Mouse (Mus musculus): ENCODE results near the gene Lct. TPM values are rescaled to one million over a fixed set of nuclear protein-coding genes. Genes with fewer than 3 reads are reported as not detected.
"Not testable (repeated sequence)": the region's sequence is repeated elsewhere in the genome, so short reads cannot be mapped to it uniquely, and the experiment has no call there.

The Lct gene
- polyA plus RNA-seq, 1 experiment from 2014 or later: 0.19 TPM

- ATAC-seq (ENCODE audit: insufficient number of reproducible peaks, low FRiP score, low TSS enrichment, low read depth): no peak
- DNase-seq (ENCODE audit: low spot score): no peak
- no peak overlapping the region for H3K4me2 ChIP-seq (ENCODE audit: low read depth, severe bottlenecking)
- WGBS: 87% methylated on average over 5 of the region's 5 CpGs
- H3K27me3 ChIP-seq (ENCODE audit: control insufficient read depth, insufficient read depth, low read length): no peaks in the 10 kb centered on the region
- H3K4me3 ChIP-seq (ENCODE audit: low read depth, low read length): no peak overlapping the region
- H3K9ac ChIP-seq (ENCODE audit: low read length): no peak overlapping the region
- no peaks in the 10 kb centered on the region for H3K4me1 ChIP-seq (ENCODE audit: control insufficient read depth, insufficient read depth, low read length)
- H3K27ac ChIP-seq (replicated peaks; ENCODE audit: low read depth, low read length): no peak overlapping the region
- H3K36me3 ChIP-seq (ENCODE audit: control insufficient read depth, insufficient read depth, low read length): no peaks in the 10 kb centered on the region
- no peaks in the 10 kb centered on the region for H3K9me3 ChIP-seq (ENCODE audit: control insufficient read depth, low read length)
Measured at GRCm38 (mm10) chr1:128290295-128290694, 37.8 kb downstream of the Lct start.

- ATAC-seq (ENCODE audit: insufficient number of reproducible peaks, low FRiP score, low TSS enrichment, low read depth) (no peak), DNase-seq (ENCODE audit: low spot score) (no peak)
- Histone ChIP-seq H3K27ac (replicated peaks; ENCODE audit: low read depth, low read length) (no peak overlapping the region), H3K36me3 (ENCODE audit: control insufficient read depth, insufficient read depth, low read length) (peaks cover 3% of the 10 kb centered on the region; the same call in 1 of the 2 replicates), H3K27me3 (ENCODE audit: control insufficient read depth, insufficient read depth, low read length) (no peaks in the 10 kb centered on the region), H3K4me2 (ENCODE audit: low read depth, severe bottlenecking) (no peak overlapping the region), H3K9me3 (ENCODE audit: control insufficient read depth, low read length) (no peaks in the 10 kb centered on the region), H3K9ac (ENCODE audit: low read length) (no peak overlapping the region), H3K4me1 (ENCODE audit: control insufficient read depth, insufficient read depth, low read length) (no peaks in the 10 kb centered on the region), H3K4me3 (ENCODE audit: low read depth, low read length) (no peak overlapping the region)
- WGBS: 89% methylated on average over 9 of the region's 9 CpGs
Measured at GRCm38 (mm10) chr1:128285136-128285535, 43.0 kb downstream of the Lct start.

GRCm38 (mm10) chr1:128284157-128284690, 43.9 kb downstream of the Lct start:
- H3K9ac ChIP-seq (ENCODE audit: low read length): no peak overlapping the region
- H3K4me3 ChIP-seq (ENCODE audit: low read depth, low read length): no peak overlapping the region
- DNase-seq (ENCODE audit: low spot score): no peak
- no peak overlapping the region for H3K4me2 ChIP-seq (ENCODE audit: low read depth, severe bottlenecking)
- H3K27me3 ChIP-seq (ENCODE audit: control insufficient read depth, insufficient read depth, low read length): no peaks in the 10 kb centered on the region
- no peak overlapping the region for H3K27ac ChIP-seq (replicated peaks; ENCODE audit: low read depth, low read length)
- no peaks in the 10 kb centered on the region for H3K4me1 ChIP-seq (ENCODE audit: control insufficient read depth, insufficient read depth, low read length)
- H3K9me3 ChIP-seq (ENCODE audit: control insufficient read depth, low read length): no peaks in the 10 kb centered on the region
- WGBS: 79% methylated on average over 8 of the region's 8 CpGs
- peaks cover 6% of the 10 kb centered on the region; the same call in 1 of the 2 replicates for H3K36me3 ChIP-seq (ENCODE audit: control insufficient read depth, insufficient read depth, low read length)
- ATAC-seq (ENCODE audit: insufficient number of reproducible peaks, low FRiP score, low TSS enrichment, low read depth): no peak

- H3K9ac ChIP-seq (ENCODE audit: low read length): no peak overlapping the region
- H3K27ac ChIP-seq (replicated peaks; ENCODE audit: low read depth, low read length): no peak overlapping the region
- WGBS: 94% methylated on average over 3 of the region's 3 CpGs
- no peak overlapping the region for H3K4me3 ChIP-seq (ENCODE audit: low read depth, low read length)
- no peaks in the 10 kb centered on the region for H3K9me3 ChIP-seq (ENCODE audit: control insufficient read depth, low read length)
- no peaks in the 10 kb centered on the region for H3K27me3 ChIP-seq (ENCODE audit: control insufficient read depth, insufficient read depth, low read length)
- no peaks in the 10 kb centered on the region for H3K4me1 ChIP-seq (ENCODE audit: control insufficient read depth, insufficient read depth, low read length)
- peaks cover 10% of the 10 kb centered on the region for H3K36me3 ChIP-seq (ENCODE audit: control insufficient read depth, insufficient read depth, low read length)
- no peak for DNase-seq (ENCODE audit: low spot score)
- no peak overlapping the region for H3K4me2 ChIP-seq (ENCODE audit: low read depth, severe bottlenecking)
- ATAC-seq (ENCODE audit: insufficient number of reproducible peaks, low FRiP score, low TSS enrichment, low read depth): no peak
Measured at GRCm38 (mm10) chr1:128282924-128283323, 45.2 kb downstream of the Lct start.

GRCm38 (mm10) chr1:128281753-128282152, 46.4 kb downstream of the Lct start:
- Histone ChIP-seq H3K27ac (replicated peaks; ENCODE audit: low read depth, low read length) (no peak overlapping the region), H3K9me3 (ENCODE audit: control insufficient read depth, low read length) (no peaks in the 10 kb centered on the region), H3K4me3 (ENCODE audit: low read depth, low read length) (no peak overlapping the region), H3K9ac (ENCODE audit: low read length) (no peak overlapping the region), H3K4me1 (ENCODE audit: control insufficient read depth, insufficient read depth, low read length) (no peaks in the 10 kb centered on the region), H3K4me2 (ENCODE audit: low read depth, severe bottlenecking) (no peak overlapping the region), H3K27me3 (ENCODE audit: control insufficient read depth, insufficient read depth, low read length) (no peaks in the 10 kb centered on the region), H3K36me3 (ENCODE audit: control insufficient read depth, insufficient read depth, low read length) (peaks cover 10% of the 10 kb centered on the region)
- WGBS: 98% methylated on average over 3 of the region's 3 CpGs
- DNase-seq (ENCODE audit: low spot score) (no peak), ATAC-seq (ENCODE audit: insufficient number of reproducible peaks, low FRiP score, low TSS enrichment, low read depth) (no peak)

GRCm38 (mm10) chr1:128278563-128278962, 49.6 kb downstream of the Lct start:
- WGBS: 92% methylated on average over 3 of the region's 3 CpGs
- H3K4me2 ChIP-seq (ENCODE audit: low read depth, severe bottlenecking): no peak overlapping the region
- no peak overlapping the region for H3K4me3 ChIP-seq (ENCODE audit: low read depth, low read length)
- H3K27ac ChIP-seq (replicated peaks; ENCODE audit: low read depth, low read length): no peak overlapping the region
- H3K27me3 ChIP-seq (ENCODE audit: control insufficient read depth, insufficient read depth, low read length): no peaks in the 10 kb centered on the region
- H3K9ac ChIP-seq (ENCODE audit: low read length): no peak overlapping the region
- ATAC-seq (ENCODE audit: insufficient number of reproducible peaks, low FRiP score, low TSS enrichment, low read depth) (no peak), DNase-seq (ENCODE audit: low spot score) (no peak)
- peaks cover 15% of the 10 kb centered on the region for H3K36me3 ChIP-seq (ENCODE audit: control insufficient read depth, insufficient read depth, low read length)
- no peaks in the 10 kb centered on the region for H3K9me3 ChIP-seq (ENCODE audit: control insufficient read depth, low read length)
- H3K4me1 ChIP-seq (ENCODE audit: control insufficient read depth, insufficient read depth, low read length): no peaks in the 10 kb centered on the region

- peaks cover 21% of the 10 kb centered on the region; the same call in 1 of the 2 replicates for H3K36me3 ChIP-seq (ENCODE audit: control insufficient read depth, insufficient read depth, low read length)
- 92% methylated on average over 1 of the region's 1 CpGs for WGBS
- H3K9me3 ChIP-seq (ENCODE audit: control insufficient read depth, low read length): no peaks in the 10 kb centered on the region
Measured at GRCm38 (mm10) chr1:128275908-128276307, 52.2 kb downstream of the Lct start.

GRCm38 (mm10) chr1:128270731-128271130, 57.4 kb downstream of the Lct start:
- Histone ChIP-seq H3K27me3 (ENCODE audit: control insufficient read depth, insufficient read depth, low read length) (no peaks in the 10 kb centered on the region), H3K4me3 (ENCODE audit: low read depth, low read length) (no peak overlapping the region), H3K9me3 (ENCODE audit: control insufficient read depth, low read length) (no peaks in the 10 kb centered on the region), H3K4me2 (ENCODE audit: low read depth, severe bottlenecking) (no peak overlapping the region), H3K27ac (replicated peaks; ENCODE audit: low read depth, low read length) (no peak overlapping the region), H3K4me1 (ENCODE audit: control insufficient read depth, insufficient read depth, low read length) (no peaks in the 10 kb centered on the region), H3K36me3 (ENCODE audit: control insufficient read depth, insufficient read depth, low read length) (peaks cover 14% of the 10 kb centered on the region; the same call in 1 of the 2 replicates), H3K9ac (ENCODE audit: low read length) (no peak overlapping the region)
- WGBS: 93% methylated on average over 3 of the region's 3 CpGs
- DNase-seq (ENCODE audit: low spot score) (no peak), ATAC-seq (ENCODE audit: insufficient number of reproducible peaks, low FRiP score, low TSS enrichment, low read depth) (no peak)

More at GRCm38 (mm10) chr1:128275908-128276307, 52.2 kb downstream of the Lct start:
- ATAC-seq (ENCODE audit: insufficient number of reproducible peaks, low FRiP score, low TSS enrichment, low read depth) (no peak), DNase-seq (ENCODE audit: low spot score) (no peak)
- H3K27ac ChIP-seq (replicated peaks; ENCODE audit: low read depth, low read length): no peak overlapping the region
- H3K4me1 ChIP-seq (ENCODE audit: control insufficient read depth, insufficient read depth, low read length): no peaks in the 10 kb centered on the region
- no peak overlapping the region for H3K9ac ChIP-seq (ENCODE audit: low read length)
- H3K27me3 ChIP-seq (ENCODE audit: control insufficient read depth, insufficient read depth, low read length): no peaks in the 10 kb centered on the region
- no peak overlapping the region for H3K4me2 ChIP-seq (ENCODE audit: low read depth, severe bottlenecking)
- H3K4me3 ChIP-seq (ENCODE audit: low read depth, low read length): no peak overlapping the region

GRCm38 (mm10) chr1:128267061-128267460, 61.1 kb downstream of the Lct start:
- H3K27ac ChIP-seq (replicated peaks; ENCODE audit: low read depth, low read length); ATAC-seq (ENCODE audit: insufficient number of reproducible peaks, low FRiP score, low TSS enrichment, low read depth); DNase-seq (ENCODE audit: low spot score); H3K9ac ChIP-seq (ENCODE audit: low read length); H3K4me2 ChIP-seq (ENCODE audit: low read depth, severe bottlenecking); H3K4me1 ChIP-seq (ENCODE audit: control insufficient read depth, insufficient read depth, low read length); H3K9me3 ChIP-seq (ENCODE audit: control insufficient read depth, low read length); H3K27me3 ChIP-seq (ENCODE audit: control insufficient read depth, insufficient read depth, low read length); H3K4me3 ChIP-seq (ENCODE audit: low read depth, low read length): not testable (repeated sequence)
- WGBS: 78% methylated on average over 7 of the region's 7 CpGs
- H3K36me3 ChIP-seq (ENCODE audit: control insufficient read depth, insufficient read depth, low read length): peaks cover 17% of the 10 kb centered on the region

Data from limb, embryonic 11.5 days (tissue).